Mouse (Mus musculus) neural tube, embryonic 15.5 days (tissue): ENCODE results near the gene Dpep1. TPM values are rescaled to one million over a fixed set of nuclear protein-coding genes. Genes with fewer than 3 reads are reported as not detected.
"Not testable (repeated sequence)": the region's sequence is repeated elsewhere in the genome, so short reads cannot be mapped to it uniquely, and the experiment has no call there.

Source experiments
- ATAC-seq: fragments of 200-750 bp; cut with Nextera tagmentation; 2 replicates; pipeline ENCODE4 v1.8.0; 2017; ENCODE audit warnings: mild to moderate bottlenecking, moderate TSS enrichment, moderate library complexity; ENCODE audit not compliant: low FRiP score
- H3K27ac ChIP-seq: fragments of 300-500 bp; sonication (generic); replicated peaks from 2 replicates; pipeline ENCODE4 v1.5.1; 2015; ENCODE audit warnings: mild to moderate bottlenecking, inconsistent platforms
- H3K27me3 ChIP-seq: fragments of 300-500 bp; sonication (generic); replicated peaks from 2 replicates; pipeline ENCODE4 v1.6.1; 2015; ENCODE audit warnings: inconsistent platforms
- H3K36me3 ChIP-seq: fragments of 300-500 bp; sonication (generic); 2 replicates; pipeline ENCODE4 v1.6.1; 2015; ENCODE audit warnings: inconsistent platforms
- H3K4me1 ChIP-seq: fragments of 300-500 bp; sonication (generic); 2 replicates; pipeline ENCODE4 v1.6.1; 2015; ENCODE audit warnings: inconsistent platforms
- H3K4me2 ChIP-seq: fragments of 300-500 bp; sonication (generic); 2 replicates; pipeline ENCODE4 v1.6.1; 2015; ENCODE audit warnings: inconsistent platforms, mild to moderate bottlenecking, moderate library complexity
- H3K4me3 ChIP-seq: fragments of 300-500 bp; sonication (generic); replicated peaks from 2 replicates; pipeline ENCODE4 v1.5.1; 2015; ENCODE audit warnings: mild to moderate bottlenecking, inconsistent platforms
- H3K9ac ChIP-seq: fragments of 300-500 bp; sonication (generic); replicated peaks from 2 replicates; pipeline ENCODE4 v1.6.1; 2015; ENCODE audit warnings: mild to moderate bottlenecking, inconsistent platforms
- H3K9me3 ChIP-seq: fragments of 300-500 bp; sonication (generic); replicated peaks from 2 replicates; pipeline ENCODE4 v1.6.1; 2016; ENCODE audit warnings: inconsistent platforms
- WGBS: fragments of 180-500 bp; shearing (Covaris S2); methylation state at CpG from one replicate; pipeline ENCODE4 v1.1.7; 2015; ENCODE audit warnings: mixed read lengths; 5-methylcytosine and 5-hydroxymethylcytosine counted together
- polyA plus RNA-seq: library from polyadenylated mRNA; unstranded; fragments of >200 nt; fragmentation: Nextera tagmentation; extraction: Ambion mirVana; gene quantifications from 2 replicates; pipeline ENCODE4 v1.2.1, GENCODE M21; 2015

Dpep1 gene
- polyA plus RNA-seq, 1 experiment from 2014 or later: 0.41 TPM

DNA sequence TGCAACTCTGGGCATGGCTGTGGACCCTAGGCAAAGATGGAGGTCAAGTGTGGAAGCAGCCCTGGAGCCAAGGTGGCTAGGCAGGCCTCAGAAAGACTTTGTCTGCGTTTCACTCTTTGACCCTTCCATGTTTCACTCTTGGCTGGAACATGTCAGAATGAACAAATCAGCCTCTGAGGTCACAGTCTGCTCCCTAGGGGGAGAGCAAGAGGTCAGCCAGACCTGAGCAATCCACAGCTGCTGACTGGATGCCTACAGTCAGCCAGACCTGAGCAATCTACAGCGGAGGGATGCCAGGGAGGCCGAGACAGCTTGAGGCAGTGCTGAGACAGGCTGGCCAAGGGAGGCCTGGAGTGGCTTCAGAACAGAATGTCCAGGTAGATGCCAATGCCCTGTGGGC lies 4.7 kb upstream of the Dpep1 start:
- H3K4me2 ChIP-seq: no peak overlapping the region
- no peak for ATAC-seq
- no peaks in the 10 kb centered on the region for H3K27me3 ChIP-seq
- WGBS: 70% methylated on average over 3 of the region's 3 CpGs
- H3K9me3 ChIP-seq: no peaks in the 10 kb centered on the region; the same call in 1 of the 2 replicates
- no peak overlapping the region for H3K4me3 ChIP-seq
- H3K4me1 ChIP-seq: no peaks in the 10 kb centered on the region
- no peak overlapping the region for H3K27ac ChIP-seq
- no peaks in the 10 kb centered on the region for H3K36me3 ChIP-seq
- no peak overlapping the region for H3K9ac ChIP-seq

DNA sequence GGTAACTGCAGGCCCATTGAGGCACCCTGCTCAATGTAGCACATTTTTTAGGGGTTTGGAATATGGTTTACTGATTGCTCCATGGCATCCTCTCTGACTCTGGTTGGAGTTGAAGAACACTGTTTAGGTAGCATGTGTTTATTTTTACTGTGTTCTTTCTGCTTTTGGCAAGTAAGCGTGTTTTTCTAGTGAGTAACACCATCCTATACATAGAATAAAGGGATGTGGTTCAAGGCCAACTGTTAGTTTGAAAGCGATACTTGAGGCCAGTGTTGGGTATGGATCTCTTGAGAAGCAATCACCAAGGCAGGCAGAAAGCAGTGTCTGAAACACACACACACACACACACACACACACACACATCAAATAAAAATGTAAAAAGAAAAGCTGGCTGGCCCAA lies 2.0 kb downstream of the Dpep1 start:
- 89% methylated on average over 2 of the region's 2 CpGs for WGBS
- Histone ChIP-seq H3K4me3 (no peak overlapping the region), H3K4me2 (no peak overlapping the region), H3K27me3 (no peaks in the 10 kb centered on the region), H3K9me3 (no peaks in the 10 kb centered on the region), H3K27ac (no peak overlapping the region), H3K36me3 (no peaks in the 10 kb centered on the region), H3K9ac (no peak overlapping the region), H3K4me1 (peaks cover 7% of the 10 kb centered on the region; the same call in 1 of the 2 replicates)
- no peak for ATAC-seq

DNA sequence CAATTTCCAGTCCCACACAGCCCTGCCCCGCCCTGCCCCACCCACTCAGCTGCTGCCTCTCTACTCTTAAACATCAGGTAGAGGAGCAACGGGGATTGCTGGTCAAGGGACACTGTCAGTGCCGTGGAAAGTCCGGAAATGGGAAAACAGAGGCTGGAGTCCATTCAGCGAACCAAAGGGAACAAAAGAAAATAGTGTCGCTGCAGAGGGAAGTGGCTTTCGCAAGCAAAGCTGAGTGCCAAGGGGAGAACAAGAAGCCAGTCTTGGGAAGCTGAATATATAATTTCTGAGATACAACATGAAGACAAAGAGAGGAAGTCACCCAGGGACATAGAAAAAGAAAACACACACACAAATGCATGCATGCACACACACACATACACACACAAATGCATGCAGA lies 2.8 kb downstream of the Dpep1 start:
- Histone ChIP-seq H3K4me3 (no peak overlapping the region), H3K27ac (no peak overlapping the region), H3K9me3 (no peaks in the 10 kb centered on the region), H3K4me1 (peaks cover 7% of the 10 kb centered on the region; the same call in 1 of the 2 replicates), H3K36me3 (no peaks in the 10 kb centered on the region), H3K27me3 (no peaks in the 10 kb centered on the region), H3K4me2 (no peak overlapping the region), H3K9ac (no peak overlapping the region)
- 80% methylated on average over 7 of the region's 7 CpGs for WGBS
- no peak for ATAC-seq

DNA sequence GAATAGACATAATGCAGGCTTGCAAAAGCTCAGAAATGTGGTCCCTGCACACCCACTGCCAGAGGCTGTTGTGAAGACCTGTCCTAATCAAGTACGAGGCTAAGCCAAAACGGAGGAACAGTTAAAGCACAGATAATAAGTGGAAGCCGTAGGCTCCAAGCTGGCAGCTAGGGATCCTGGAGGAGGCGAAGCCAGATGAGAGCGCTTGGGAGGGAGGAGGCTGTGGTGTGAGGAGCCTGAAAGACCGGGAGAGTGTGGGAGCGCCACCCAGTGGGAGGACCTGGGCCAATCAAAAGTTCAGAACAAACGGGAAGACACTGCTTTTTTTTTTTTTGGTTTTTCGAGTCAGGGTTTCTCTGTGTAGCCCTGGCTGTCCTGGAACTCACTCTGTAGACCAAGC lies 4.6 kb downstream of the Dpep1 start:
- H3K9me3 ChIP-seq: no peaks in the 10 kb centered on the region
- peak overlapping the region; percentile 32 for H3K4me2 ChIP-seq
- no peaks in the 10 kb centered on the region for H3K27me3 ChIP-seq
- ATAC-seq: peak; percentile 55; the same call in 1 of the 2 replicates
- 5% methylated on average over 9 of the region's 9 CpGs for WGBS
- no peaks in the 10 kb centered on the region for H3K36me3 ChIP-seq
- no peak overlapping the region for H3K4me3 ChIP-seq
- H3K27ac ChIP-seq: no peak overlapping the region
- H3K9ac ChIP-seq: no peak overlapping the region
- peaks cover 7% of the 10 kb centered on the region; the same call in 1 of the 2 replicates for H3K4me1 ChIP-seq

DNA sequence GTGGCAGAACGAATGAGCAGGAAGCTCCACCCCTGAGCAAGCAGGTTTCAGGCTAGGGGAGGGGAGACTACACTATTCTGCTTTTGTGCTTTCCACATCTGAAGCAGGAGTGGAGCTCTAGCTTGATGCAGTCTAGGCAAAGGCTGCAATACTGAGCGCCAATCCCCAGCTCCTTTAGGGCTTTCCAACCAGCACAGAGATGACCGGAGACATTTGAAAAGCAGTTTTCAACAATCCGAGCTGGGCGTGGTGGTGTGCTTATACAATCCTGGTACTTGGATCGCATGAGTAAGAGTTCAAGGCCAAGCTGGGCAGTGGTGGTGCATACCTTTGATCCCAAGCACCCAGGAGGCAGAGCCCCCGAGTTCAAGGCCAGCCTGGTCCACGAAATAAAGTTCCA lies 5.9 kb downstream of the Dpep1 start:
- Histone ChIP-seq H3K4me2 (no peak overlapping the region), H3K9ac (no peak overlapping the region), H3K9me3 (no peaks in the 10 kb centered on the region), H3K4me3 (no peak overlapping the region), H3K27ac (no peak overlapping the region), H3K36me3 (no peaks in the 10 kb centered on the region), H3K27me3 (no peaks in the 10 kb centered on the region), H3K4me1 (peaks cover 7% of the 10 kb centered on the region; the same call in 1 of the 2 replicates)
- WGBS: 60% methylated on average over 8 of the region's 8 CpGs
- ATAC-seq: no peak

DNA sequence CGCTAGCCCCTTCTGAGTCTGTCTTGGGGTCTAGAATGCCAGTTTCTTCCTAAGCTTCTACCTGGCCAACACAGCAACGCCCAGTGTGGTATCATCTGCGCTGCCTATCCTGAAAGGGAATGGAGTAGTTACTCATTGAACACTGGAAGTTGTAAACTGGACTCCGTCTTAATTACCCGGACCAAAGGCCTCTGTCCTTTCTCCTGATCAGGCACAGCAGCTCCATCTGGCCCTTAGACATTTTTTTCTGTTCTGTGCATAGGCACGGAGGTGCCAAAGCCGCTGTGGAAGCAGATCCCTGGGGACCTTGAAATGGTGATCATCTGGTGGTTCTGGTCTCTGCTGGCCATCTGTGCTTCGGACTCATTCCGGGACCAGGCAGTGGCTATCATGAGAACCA lies 7.7 kb downstream of the Dpep1 start:
- H3K36me3 ChIP-seq: no peaks in the 10 kb centered on the region
- no peaks in the 10 kb centered on the region for H3K27me3 ChIP-seq
- no peak overlapping the region for H3K4me3 ChIP-seq
- no peak overlapping the region for H3K9ac ChIP-seq
- H3K4me1 ChIP-seq: peaks cover 7% of the 10 kb centered on the region; the same call in 1 of the 2 replicates
- H3K4me2 ChIP-seq: no peak overlapping the region
- 75% methylated on average over 9 of the region's 9 CpGs for WGBS
- H3K9me3 ChIP-seq: no peaks in the 10 kb centered on the region
- no peak for ATAC-seq
- no peak overlapping the region for H3K27ac ChIP-seq

DNA sequence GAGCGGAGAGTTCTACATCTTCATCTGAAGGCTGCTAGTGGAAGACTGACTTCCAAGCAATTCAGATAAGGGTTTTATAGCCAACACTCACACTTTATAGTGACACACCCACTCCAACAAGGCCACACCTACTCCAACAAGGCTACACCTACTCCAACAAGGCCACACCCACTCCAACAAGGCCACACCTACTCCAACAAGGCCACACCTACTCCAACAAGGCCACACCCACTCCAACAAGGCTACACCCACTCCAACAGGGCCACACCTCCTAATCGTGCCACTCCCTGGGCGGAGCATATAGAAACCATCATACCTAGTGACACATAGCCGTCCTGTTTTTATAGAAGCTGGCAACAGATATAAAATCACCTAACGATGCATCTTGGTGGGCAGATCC lies 11.0 kb downstream of the Dpep1 start:
- H3K9ac ChIP-seq, ATAC-seq, H3K4me2 ChIP-seq, H3K36me3 ChIP-seq, H3K27ac ChIP-seq, H3K4me1 ChIP-seq, H3K9me3 ChIP-seq, H3K27me3 ChIP-seq, H3K4me3 ChIP-seq: not testable (repeated sequence)
- WGBS: 76% methylated on average over 5 of the region's 5 CpGs

DNA sequence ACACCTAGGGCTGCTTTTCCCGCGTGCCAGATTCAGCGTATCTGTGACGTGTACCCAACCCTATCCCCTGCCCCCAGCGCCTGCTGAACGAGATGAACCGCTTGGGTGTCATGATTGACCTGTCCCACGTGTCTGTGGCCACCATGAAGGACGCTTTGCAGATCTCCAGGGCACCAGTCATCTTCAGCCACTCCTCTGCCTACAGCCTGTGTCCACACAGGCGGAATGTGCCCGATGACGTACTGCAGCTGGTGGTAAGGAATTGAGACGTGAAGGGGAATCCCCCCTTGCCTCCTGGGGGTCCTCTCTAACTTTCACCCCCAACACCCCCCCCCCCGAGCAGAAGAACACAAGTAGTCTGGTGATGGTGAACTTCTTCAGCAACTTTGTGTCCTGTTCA lies 13.8 kb downstream of the Dpep1 start:
- WGBS: 72% methylated on average over 14 of the region's 14 CpGs
- no peak for ATAC-seq

DNA sequence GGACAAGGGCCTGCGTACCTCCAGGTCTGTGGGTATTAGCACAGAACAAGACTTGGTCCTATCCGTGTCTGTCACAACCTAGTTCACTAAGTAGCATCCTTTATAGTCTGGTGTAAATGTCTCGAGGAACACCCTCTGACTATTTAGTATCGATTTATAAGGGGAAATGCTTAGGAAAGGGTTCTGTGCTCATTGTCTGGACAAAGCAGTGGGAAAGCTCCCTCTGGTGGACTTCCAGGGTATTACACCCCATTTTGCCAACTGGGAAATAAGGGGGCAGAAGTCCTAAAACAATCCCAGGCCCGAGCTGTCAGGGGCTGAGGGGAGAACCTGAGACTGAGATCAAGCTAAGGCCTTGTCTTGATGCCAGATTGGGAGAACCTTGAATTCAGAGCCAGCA lies 16.2 kb downstream of the Dpep1 start:
- 20% methylated on average over 5 of the region's 5 CpGs for WGBS
- 0 out of 2 replicates have a peak overlapping the region, but pooled peaks have one; percentile 26 for H3K9ac ChIP-seq
- H3K36me3 ChIP-seq: peaks cover 24% of the 10 kb centered on the region
- peaks cover 3% of the 10 kb centered on the region for H3K4me1 ChIP-seq
- H3K9me3 ChIP-seq: no peaks in the 10 kb centered on the region
- no peaks in the 10 kb centered on the region for H3K27me3 ChIP-seq
- no peak for ATAC-seq
- H3K4me3 ChIP-seq: no peak overlapping the region
- no peak overlapping the region for H3K4me2 ChIP-seq
- H3K27ac ChIP-seq: 0 out of 2 replicates have a peak overlapping the region, but pooled peaks have one; percentile 28

More for the DNA sequence above, 13.8 kb downstream of the Dpep1 start:
- H3K36me3 ChIP-seq: 0 out of 2 replicates have a peak, but pooled peaks cover 6% of the 10 kb centered on the region
- H3K27ac ChIP-seq: no peak overlapping the region
- H3K4me1 ChIP-seq: peaks cover 3% of the 10 kb centered on the region
- H3K4me2 ChIP-seq: no peak overlapping the region
- no peak overlapping the region for H3K4me3 ChIP-seq
- no peak overlapping the region for H3K9ac ChIP-seq
- H3K9me3 ChIP-seq: no peaks in the 10 kb centered on the region
- H3K27me3 ChIP-seq: no peaks in the 10 kb centered on the region

DNA sequence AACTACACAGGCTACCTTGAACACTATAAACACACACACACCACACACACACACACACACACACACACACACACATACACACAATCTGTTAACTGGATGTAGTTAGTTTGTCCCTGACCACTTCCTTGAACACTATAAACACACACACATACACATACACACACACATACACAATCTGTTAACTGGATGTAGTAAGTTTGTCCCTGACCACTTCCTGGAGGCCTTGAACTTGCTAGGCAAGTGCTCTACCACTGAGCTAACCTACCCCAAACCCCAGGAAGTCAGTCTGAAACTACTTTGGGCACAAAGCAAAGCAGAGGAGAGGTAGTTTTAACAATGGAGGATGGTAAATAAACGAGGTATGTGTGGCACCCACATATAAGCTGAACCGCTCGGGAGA lies 17.5 kb downstream of the Dpep1 start:
- WGBS: 84% methylated on average over 3 of the region's 3 CpGs
- H3K4me2 ChIP-seq: no peak overlapping the region
- no peak overlapping the region for H3K4me3 ChIP-seq
- peaks cover 36% of the 10 kb centered on the region for H3K36me3 ChIP-seq
- ATAC-seq: no peak
- H3K4me1 ChIP-seq: peaks cover 3% of the 10 kb centered on the region
- H3K27me3 ChIP-seq: no peaks in the 10 kb centered on the region
- H3K9me3 ChIP-seq: no peaks in the 10 kb centered on the region
- no peak overlapping the region for H3K9ac ChIP-seq
- H3K27ac ChIP-seq: no peak overlapping the region

DNA sequence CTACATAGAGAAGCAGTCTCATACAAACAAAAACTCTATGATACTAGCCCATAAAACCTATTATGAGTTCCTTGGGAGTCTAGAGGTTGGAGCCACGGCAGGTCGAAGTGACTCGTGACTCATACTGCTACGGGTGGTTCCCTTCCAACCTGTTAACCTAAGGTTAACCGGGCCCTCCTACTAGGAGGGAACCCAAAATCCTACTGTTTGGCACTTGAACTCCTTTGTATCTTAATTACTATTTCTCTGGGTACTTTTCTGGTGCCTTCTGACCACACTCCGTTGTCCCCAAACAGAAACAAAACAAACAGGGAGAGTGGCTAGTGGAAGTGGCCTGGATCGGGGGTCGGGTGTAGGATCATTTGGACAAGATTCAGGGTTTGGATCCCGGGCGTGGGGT lies 25.8 kb downstream of the Dpep1 start:
- Histone ChIP-seq H3K4me3 (peak overlapping the region; percentile 94), H3K4me1 (peaks cover 30% of the 10 kb centered on the region), H3K9ac (peak overlapping the region; percentile 99), H3K27ac (no peak overlapping the region), H3K9me3 (no peaks in the 10 kb centered on the region), H3K27me3 (no peaks in the 10 kb centered on the region), H3K36me3 (peaks cover 31% of the 10 kb centered on the region), H3K4me2 (peak overlapping the region; percentile 91)
- 50% methylated on average over 10 of the region's 10 CpGs for WGBS
- no peak for ATAC-seq

DNA sequence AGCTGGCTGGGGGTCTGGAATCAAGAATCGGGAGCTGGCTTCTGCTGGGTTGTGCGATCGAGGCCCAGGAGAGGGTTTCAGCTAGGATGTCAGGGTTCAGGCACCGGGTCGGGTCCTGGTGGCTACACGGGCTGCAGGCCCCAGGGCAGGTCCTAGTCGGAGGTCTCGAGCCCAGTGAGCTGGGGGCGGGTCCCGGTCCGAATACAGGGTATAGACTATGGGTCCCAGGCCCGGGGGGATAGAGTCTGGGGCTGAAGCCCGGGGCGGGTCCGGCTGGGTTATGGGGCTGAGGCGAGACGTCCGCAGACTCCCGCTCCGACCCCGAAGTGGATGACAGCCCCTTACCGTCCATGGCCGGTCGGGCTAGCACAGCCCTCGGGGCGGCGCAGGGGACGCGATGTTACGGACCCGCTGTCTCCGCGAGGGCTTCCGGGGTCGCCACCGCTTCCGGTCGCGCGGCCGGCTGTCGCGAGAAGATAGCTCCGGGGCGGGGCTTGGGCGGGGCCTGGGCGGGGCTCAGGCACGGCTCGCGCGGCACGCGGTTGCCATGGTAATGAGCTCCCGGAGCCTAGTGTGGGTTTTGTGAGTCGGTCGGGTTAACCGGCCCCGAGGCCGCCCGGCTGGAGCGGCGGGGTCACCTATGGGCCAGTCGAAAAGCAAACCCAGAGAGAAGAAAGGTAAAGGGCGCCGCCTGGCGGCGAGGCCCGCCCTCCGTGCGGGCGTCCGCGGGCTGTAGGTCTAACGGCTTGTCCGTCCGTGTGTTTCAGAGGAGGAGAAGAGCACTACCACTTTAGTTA lies 26.5 kb downstream of the Dpep1 start, which contains the start of the genes Chmp1a and Spata33:
Gene Chmp1a (minus strand): TSS at position 443 of the 797 bp plus-strand sequence.
Gene Spata33 (plus strand): TSS at position 512 of the 797 bp plus-strand sequence.
- Histone ChIP-seq H3K4me2 (peak within 1 kb of the TSS; percentile 91), H3K9me3 (no peaks in the 10 kb centered on the region), H3K27ac (peak within 1 kb of the TSS; percentile 66), H3K9ac (peak within 1 kb of the TSS; percentile 99), H3K4me1 (peaks cover 30% of the 10 kb centered on the region), H3K36me3 (peaks cover 25% of the 10 kb centered on the region), H3K27me3 (no peaks in the 10 kb centered on the region), H3K4me3 (peak within 1 kb of the TSS; percentile 94)
- peak; percentile 95 for ATAC-seq
- under 1% methylated on average over 69 of the region's 76 CpGs for WGBS
